Mouse (Mus musculus) cortical plate, adult 2 months (tissue): ENCODE results near the gene Tmem63b.
A peak's percentile ranks its signal among the peaks of the same experiment; 100 is the strongest.

Experiments
- CTCF ChIP-seq: fragments of 200-500 bp; IDR thresholded peaks from 2 replicates; pipeline ENCODE4 v1.5.1; 2011; ENCODE audit warnings: mild to moderate bottlenecking, control low read depth, low read length; ENCODE audit not compliant: insufficient read depth; ENCODE audit errors: extremely low read depth
- POLR2A ChIP-seq: fragments of 200-500 bp; IDR thresholded peaks from 2 replicates; pipeline ENCODE4 v1.6.1; 2011; ENCODE audit warnings: mild to moderate bottlenecking, low read length, control low read depth; ENCODE audit not compliant: insufficient read depth; ENCODE audit errors: extremely low read depth

GRCm38 (mm10) chr17:45655820-45656219, 30.9 kb downstream of the Tmem63b start:
- TF ChIP-seq POLR2A (no peak), CTCF (0 out of 2 replicates have a peak, but pooled peaks have one; percentile 27)
